Mouse (Mus musculus) limb, embryonic 14.5 days (tissue): ENCODE results near the gene Chst10. TPM values are rescaled to one million over a fixed set of nuclear protein-coding genes. Genes with fewer than 3 reads are reported as not detected.

Source experiments
- ATAC-seq: fragments of 200-750 bp; cut with Nextera tagmentation; 2 replicates; pipeline ENCODE4 v1.8.0; 2017; ENCODE audit warnings: low read depth, moderate number of reproducible peaks, moderate TSS enrichment; ENCODE audit not compliant: low FRiP score
- DNase-seq: peaks from one replicate; pipeline ENCODE4 v3.0.0-alpha.2; 2015; ENCODE audit warnings: low spot score
- H3K27ac ChIP-seq: fragments of 300-500 bp; sonication (generic); replicated peaks from 2 replicates; pipeline ENCODE4 v1.5.1; 2014; ENCODE audit warnings: low read depth, mild to moderate bottlenecking, low read length, moderate library complexity, mixed read lengths
- H3K27me3 ChIP-seq: fragments of 300-500 bp; sonication (generic); 2 replicates; pipeline ENCODE4 v1.6.1; 2014; ENCODE audit warnings: low read length, mixed read lengths; ENCODE audit not compliant: control insufficient read depth, insufficient read depth
- H3K36me3 ChIP-seq: fragments of 300-500 bp; sonication (generic); 2 replicates; pipeline ENCODE4 v1.6.1; 2014; ENCODE audit warnings: mild to moderate bottlenecking, low read length, moderate library complexity, mixed read lengths; ENCODE audit not compliant: control insufficient read depth, insufficient read depth
- H3K4me1 ChIP-seq: fragments of 300-500 bp; sonication (generic); 2 replicates; pipeline ENCODE4 v1.6.1; 2014; ENCODE audit warnings: antibody characterized with exemption, low read length, mixed read lengths; ENCODE audit not compliant: control insufficient read depth, insufficient read depth
- H3K4me2 ChIP-seq: fragments of 300-500 bp; sonication (generic); replicated peaks from 2 replicates; pipeline ENCODE4 v1.6.1; 2014; ENCODE audit warnings: low read depth, mild to moderate bottlenecking, low read length, moderate library complexity; ENCODE audit not compliant: severe bottlenecking
- H3K4me3 ChIP-seq: fragments of 300-500 bp; sonication (generic); replicated peaks from 2 replicates; pipeline ENCODE4 v1.5.1; 2014; ENCODE audit warnings: low read length
- H3K9ac ChIP-seq: fragments of 300-500 bp; sonication (generic); 2 replicates; pipeline ENCODE4 v1.6.1; 2014; ENCODE audit warnings: mild to moderate bottlenecking, low read depth, low read length, moderate library complexity; ENCODE audit not compliant: severe bottlenecking
- H3K9me3 ChIP-seq: fragments of 300-500 bp; sonication (generic); 2 replicates; pipeline ENCODE4 v1.6.1; 2016; ENCODE audit warnings: low read length; ENCODE audit not compliant: control insufficient read depth
- POLR2A ChIP-seq: fragments of 200-500 bp; IDR thresholded peaks from 2 replicates; pipeline ENCODE4 v1.8.0; 2012; ENCODE audit warnings: inconsistent platforms, mild to moderate bottlenecking, moderate library complexity, borderline replicate concordance; ENCODE audit not compliant: insufficient read depth, insufficient read length; ENCODE audit errors: extremely low read depth
- WGBS: fragments of 180-500 bp; shearing (Covaris S2); extraction: QIAGEN DNeasy Blood & Tissue Kit; methylation state at CpG from one replicate; pipeline ENCODE4 v1.1.7; 2014; 5-methylcytosine and 5-hydroxymethylcytosine counted together
- polyA plus RNA-seq, 2 experiments: library from polyadenylated mRNA; depleted of rRNA in 1 of 2; stranded (reverse) in 1 of 2; unstranded in 1 of 2; fragments of >200 nt; fragmentation: Nextera tagmentation in 1 of 2; extraction: Ambion mirVana in 1 of 2; gene quantifications; 2 replicates each; pipeline versions ENCODE4 v1.2.1 to v1.2.3; 2012 to 2014

Gene Chst10
- polyA plus RNA-seq, 2 experiments, result 5.4 to 10.7 TPM

DNA sequence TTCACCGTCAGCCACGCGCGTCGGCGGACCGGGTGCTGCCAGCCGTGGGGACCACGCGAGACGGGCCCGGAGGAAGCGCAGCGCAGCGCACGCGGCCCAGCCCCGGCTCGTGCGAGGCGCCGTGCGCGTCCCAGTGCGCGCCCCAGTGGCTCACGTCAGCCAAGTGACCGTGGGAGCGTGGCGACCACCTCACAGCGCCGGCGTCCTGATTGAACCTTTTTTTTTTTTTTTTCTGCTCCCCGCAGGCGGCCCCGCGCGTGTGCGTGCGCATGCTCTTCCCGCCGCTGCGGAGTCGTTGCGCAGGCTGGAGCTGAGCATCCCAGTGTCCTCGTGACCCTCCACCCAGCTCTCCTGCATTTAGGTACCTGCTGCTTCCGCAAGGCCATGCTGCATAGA, 61.5 kb downstream of the Chst10 start, which contains the start of gene Lonrf2:
Gene Lonrf2 (minus strand): TSS at position 235 of the 396 bp plus-strand sequence.
- H3K9ac ChIP-seq, result peak within 1 kb of the TSS; percentile 78
- 1% methylated on average over 45 of the region's 47 CpGs for WGBS
- peak within 1 kb of the TSS; percentile 99 for H3K4me2 ChIP-seq
- H3K9me3 ChIP-seq, result no peaks in the 10 kb centered on the region
- TF ChIP-seq POLR2A, result no peak
- peak; percentile 78 for ATAC-seq
- DNase-seq, result peak; percentile 50
- no peak within 1 kb of the TSS for H3K27ac ChIP-seq
- peak within 1 kb of the TSS; percentile 68 for H3K4me3 ChIP-seq
- peaks cover 3% of the 10 kb centered on the region; the same call in 1 of the 2 replicates for H3K4me1 ChIP-seq
- H3K27me3 ChIP-seq, result peaks cover 18% of the 10 kb centered on the region
- no peaks in the 10 kb centered on the region for H3K36me3 ChIP-seq

DNA sequence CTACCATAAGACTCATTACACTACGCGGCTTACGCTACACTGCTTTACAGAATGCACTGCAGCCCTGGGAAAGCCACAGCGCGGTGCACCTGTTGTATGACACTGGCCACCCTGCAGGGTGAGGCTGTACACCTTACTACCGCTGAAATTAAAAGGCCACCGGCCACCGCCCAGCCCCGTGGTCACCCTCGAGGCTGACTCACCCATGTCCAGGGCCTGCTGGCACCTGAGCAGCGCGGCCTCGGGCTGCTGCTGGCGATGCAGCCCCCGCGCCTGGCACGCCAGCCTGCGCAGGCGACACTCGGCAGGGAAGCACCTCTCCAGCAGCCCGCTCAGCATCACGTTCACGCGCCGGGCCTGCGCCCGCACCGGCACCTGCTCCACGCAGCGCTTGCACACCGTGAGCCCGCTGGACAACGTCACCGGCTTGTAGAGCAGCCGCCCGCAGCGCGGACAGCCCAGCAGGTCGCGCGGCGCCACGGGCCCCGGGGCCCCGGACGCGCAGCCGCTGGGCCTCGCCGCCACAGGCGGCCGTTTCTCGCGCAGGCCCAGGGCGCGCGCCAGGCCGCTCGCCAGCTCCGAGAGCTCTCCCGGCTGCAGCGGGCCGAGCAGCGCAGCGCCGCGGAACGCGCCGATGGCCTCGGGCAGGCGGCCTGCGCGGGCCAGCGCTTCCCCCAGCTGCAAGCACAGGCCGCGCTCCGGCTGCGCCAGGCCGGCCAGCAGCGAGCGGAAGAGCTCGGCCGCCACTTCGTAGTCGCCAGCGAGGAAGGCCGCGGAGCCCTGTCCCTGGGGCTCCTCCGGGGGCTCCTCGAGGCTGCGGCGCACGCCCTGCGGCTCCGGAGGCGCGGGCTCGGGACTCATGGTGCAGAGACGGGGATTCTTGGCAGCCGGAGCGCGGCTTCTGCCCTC, 62.1 kb downstream of the Chst10 start:
- TF ChIP-seq POLR2A, result no peak
- peak; percentile 78 for ATAC-seq
- H3K4me3 ChIP-seq, result peak overlapping the region; percentile 68
- H3K9ac ChIP-seq, result peak overlapping the region; percentile 78
- peak; percentile 20 for DNase-seq
- H3K27ac ChIP-seq, result no peak overlapping the region
- 2% methylated on average over 84 of the region's 103 CpGs for WGBS
- no peaks in the 10 kb centered on the region for H3K9me3 ChIP-seq
- H3K27me3 ChIP-seq, result peaks cover 18% of the 10 kb centered on the region
- no peaks in the 10 kb centered on the region for H3K36me3 ChIP-seq
- H3K4me2 ChIP-seq, result peak overlapping the region; percentile 99
- peaks cover 3% of the 10 kb centered on the region; the same call in 1 of the 2 replicates for H3K4me1 ChIP-seq

DNA sequence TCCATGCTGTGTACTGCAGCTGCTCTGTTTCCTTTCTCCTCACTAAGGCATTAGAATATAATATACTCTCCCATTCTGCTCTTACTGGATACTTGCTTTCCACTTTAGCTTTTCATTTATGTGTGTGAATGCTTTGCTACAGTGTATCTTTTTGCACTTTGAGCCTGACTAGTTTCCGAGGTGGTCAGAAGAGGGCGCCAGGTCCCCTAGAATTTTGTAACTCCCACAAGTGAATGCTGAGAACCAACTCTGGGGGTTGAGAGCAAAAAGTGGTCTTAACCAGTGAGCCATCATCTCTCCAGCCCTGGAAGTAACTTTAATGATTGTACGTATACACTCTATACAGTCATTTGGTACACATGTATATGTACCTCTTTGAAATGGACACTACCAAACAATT, 63.1 kb downstream of the Chst10 start:
- H3K27me3 ChIP-seq, result peaks cover 18% of the 10 kb centered on the region
- H3K9me3 ChIP-seq, result no peaks in the 10 kb centered on the region

DNA sequence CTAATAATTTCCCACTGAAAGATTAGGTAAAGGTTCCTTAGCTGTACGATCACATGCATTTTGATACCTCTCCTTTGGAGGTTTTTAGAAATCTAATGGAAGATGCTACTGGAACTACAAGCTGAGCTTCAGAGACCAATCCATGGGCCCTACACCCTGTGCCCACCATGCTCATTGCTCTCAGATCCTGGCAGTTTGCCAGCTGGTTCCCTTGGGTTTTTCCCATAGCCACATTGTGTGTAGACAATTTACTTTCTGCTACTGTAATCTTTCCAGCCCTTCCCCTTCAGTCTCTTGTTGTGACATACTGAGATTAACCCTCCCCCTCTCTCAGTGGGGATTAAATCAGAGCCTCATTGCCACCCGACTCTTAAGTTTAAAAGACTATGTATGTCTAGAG, 73.0 kb downstream of the Chst10 start:
- no peaks in the 10 kb centered on the region for H3K9me3 ChIP-seq
- no peak for ATAC-seq
- H3K36me3 ChIP-seq, result no peaks in the 10 kb centered on the region
- no peak overlapping the region for H3K4me2 ChIP-seq
- WGBS, result 85% methylated on average over 2 of the region's 2 CpGs
- no peak overlapping the region for H3K27ac ChIP-seq
- H3K4me1 ChIP-seq, result no peaks in the 10 kb centered on the region; the same call in 1 of the 2 replicates
- H3K9ac ChIP-seq, result no peak overlapping the region
- DNase-seq, result no peak
- H3K4me3 ChIP-seq, result no peak overlapping the region
- no peak for TF ChIP-seq POLR2A
- H3K27me3 ChIP-seq, result no peaks in the 10 kb centered on the region

More for the DNA sequence above, 63.1 kb downstream of the Chst10 start:
- peak; percentile 12 for DNase-seq
- no peak for TF ChIP-seq POLR2A
- Histone ChIP-seq H3K4me1 (peaks cover 3% of the 10 kb centered on the region; the same call in 1 of the 2 replicates), H3K4me3 (peak overlapping the region; percentile 68; the same call in 1 of the 2 replicates), H3K36me3 (no peaks in the 10 kb centered on the region), H3K4me2 (peak overlapping the region; percentile 99; the same call in 1 of the 2 replicates), H3K27ac (no peak overlapping the region), H3K9ac (no peak overlapping the region)
- 30% methylated on average over 3 of the region's 3 CpGs for WGBS
- ATAC-seq, result no peak

DNA sequence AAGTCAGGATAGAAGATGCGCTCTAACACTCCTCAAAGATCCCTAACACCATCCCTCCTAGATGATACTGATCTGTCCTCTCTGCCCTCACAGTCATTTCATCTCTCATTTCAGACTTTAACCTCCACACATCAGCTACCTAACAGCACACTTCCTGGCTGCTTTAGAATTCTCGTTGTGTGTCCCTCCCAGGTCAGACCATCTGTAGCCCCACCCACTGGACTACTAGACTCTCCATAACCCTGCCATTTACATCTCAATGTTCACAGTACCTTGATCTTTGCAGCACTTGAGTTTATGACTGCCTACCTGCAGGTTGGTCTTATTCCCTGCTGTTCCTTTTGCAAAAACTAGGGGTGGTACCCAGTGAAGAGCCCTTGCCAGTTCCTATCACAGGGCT, 74.1 kb downstream of the Chst10 start:
- H3K4me1 ChIP-seq, result no peaks in the 10 kb centered on the region; the same call in 1 of the 2 replicates
- no peak overlapping the region for H3K27ac ChIP-seq
- no peaks in the 10 kb centered on the region for H3K9me3 ChIP-seq
- no peak for TF ChIP-seq POLR2A
- H3K9ac ChIP-seq, result no peak overlapping the region
- no peaks in the 10 kb centered on the region for H3K27me3 ChIP-seq
- H3K4me2 ChIP-seq, result no peak overlapping the region
- ATAC-seq (no peak), DNase-seq (no peak)
- WGBS, result 69% methylated on average over 2 of the region's 2 CpGs
- no peak overlapping the region for H3K4me3 ChIP-seq
- no peaks in the 10 kb centered on the region for H3K36me3 ChIP-seq
